Mouse (Mus musculus): ENCODE results near the gene Lmf1.

Gene Lmf1

DNA sequence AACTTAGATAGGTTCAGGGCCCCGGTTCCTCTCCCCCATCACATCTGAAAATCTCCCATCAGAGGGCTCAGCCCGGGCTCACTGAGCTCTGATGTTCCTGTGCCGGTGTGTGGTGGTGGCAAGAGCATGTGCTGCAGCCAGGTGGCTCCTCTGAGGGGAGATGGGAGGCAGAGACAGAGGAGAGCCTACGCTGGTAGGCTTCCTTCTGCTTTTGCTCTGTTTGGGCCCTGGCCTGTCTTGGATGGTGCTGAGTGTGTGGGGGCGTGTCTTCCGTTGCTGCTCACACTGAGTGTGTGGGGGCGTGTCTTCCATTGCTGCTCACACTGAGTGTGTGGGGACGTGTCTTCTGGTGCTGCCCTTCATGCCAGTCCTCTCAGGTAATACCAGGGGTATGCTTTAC, 23.5 kb downstream of the Lmf1 start:
- DNase-seq (ENCODE audit: low read depth, low spot score), result no peak

DNA sequence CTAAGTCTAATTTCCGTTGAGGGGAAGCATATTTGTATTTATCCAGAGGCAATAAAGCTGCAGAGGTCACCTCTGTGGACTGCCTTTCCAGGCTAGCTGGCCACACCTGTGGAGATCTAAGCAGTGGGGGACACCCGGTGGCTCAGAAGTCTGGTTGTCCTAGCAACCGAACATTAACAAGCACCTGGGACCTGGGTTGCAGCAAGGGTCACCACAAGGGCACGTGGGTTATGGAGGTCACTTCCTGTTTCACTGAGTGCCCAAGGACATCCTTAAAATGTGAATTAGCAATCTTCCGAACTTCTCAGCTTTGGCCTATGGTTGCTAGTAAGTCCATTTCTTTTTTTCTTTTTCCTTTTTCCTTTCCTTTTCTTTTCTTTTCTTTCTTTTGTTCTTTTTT, 25.3 kb downstream of the Lmf1 start:
- no peak for DNase-seq (ENCODE audit: low read depth, low spot score)

DNA sequence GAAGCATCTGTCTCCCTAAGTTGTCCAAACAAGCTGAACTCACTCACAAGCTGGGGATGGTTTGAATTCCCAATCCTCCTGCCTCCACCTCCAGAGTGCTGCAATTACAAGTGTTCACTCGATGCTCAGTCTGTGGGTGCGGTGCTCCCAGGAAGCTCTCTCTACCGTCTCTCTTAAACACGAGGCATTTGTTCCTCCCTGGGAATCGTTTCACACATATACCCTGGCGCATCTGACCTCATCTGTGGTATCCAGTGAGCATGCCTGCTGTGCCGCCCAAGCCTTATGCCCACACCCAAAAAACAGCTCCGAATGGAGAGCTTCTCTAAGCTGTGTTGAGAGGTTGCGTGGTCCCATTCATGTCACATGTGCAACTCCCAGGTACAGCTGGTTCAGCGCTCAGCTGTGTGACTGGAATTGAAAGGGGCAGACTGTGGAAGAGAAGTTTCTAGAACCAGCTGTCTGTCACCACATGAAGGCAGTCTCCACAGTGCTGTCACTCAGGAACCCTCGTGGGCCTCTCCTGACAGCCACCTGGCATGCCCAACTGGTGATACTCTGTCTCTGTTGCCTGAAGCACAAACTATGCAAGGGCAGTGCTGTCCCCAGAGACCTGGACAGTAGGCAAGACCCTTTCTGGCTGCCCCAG, 29.4 kb downstream of the Lmf1 start:
- DNase-seq (ENCODE audit: low read depth, low spot score), result no peak

DNA sequence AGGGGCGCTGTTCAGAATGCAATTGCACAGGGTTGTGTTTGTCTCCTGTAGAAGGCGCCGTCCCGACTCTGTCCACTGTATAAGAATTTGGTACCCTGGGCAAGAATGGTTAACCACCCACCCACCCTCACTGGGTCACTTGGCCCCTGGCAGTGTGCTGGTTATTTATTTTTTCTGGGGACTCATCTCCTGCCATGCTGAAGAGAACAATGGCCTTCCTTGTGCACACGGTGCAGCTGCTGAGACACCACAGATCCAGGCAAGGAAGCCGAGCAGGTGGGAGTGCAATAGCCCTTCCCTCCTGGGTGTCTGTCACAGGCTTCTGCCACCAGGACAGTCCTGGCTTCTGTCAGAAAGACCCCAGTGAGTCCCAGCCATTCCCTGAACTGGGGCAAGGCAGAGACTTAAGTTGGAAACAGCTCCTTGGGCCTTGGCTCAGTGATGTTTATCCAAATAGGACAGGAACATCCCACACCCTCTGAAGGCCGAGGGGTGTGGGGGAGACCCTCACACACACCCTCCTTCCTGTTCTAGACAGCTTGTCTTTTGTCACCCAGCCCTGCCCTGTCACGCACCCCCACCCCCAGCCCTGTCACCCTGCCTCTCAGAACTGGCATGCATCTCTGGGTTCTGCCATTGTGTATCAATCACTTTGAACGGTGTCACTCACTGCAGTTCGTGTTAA, 30.1 kb downstream of the Lmf1 start:
- no peak for DNase-seq (ENCODE audit: low read depth, low spot score)

DNA sequence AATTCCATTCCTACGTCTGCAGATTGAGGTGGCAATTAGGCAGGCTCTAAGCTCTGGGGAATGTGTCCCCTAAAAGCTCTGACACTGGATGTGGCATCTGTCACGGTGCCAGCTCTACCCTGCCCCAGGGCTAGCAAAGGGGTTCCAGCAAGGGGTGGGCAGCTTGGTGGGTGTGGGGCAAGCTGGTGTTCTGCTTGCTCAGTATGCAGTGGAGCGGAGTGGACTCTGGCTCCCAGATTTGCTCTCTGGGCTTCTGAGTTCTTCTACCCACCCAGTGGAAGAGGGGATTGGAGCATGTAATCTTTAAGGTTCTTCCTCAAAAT, 30.6 kb downstream of the Lmf1 start:
- DNase-seq (ENCODE audit: low read depth, low spot score), result no peak

DNA sequence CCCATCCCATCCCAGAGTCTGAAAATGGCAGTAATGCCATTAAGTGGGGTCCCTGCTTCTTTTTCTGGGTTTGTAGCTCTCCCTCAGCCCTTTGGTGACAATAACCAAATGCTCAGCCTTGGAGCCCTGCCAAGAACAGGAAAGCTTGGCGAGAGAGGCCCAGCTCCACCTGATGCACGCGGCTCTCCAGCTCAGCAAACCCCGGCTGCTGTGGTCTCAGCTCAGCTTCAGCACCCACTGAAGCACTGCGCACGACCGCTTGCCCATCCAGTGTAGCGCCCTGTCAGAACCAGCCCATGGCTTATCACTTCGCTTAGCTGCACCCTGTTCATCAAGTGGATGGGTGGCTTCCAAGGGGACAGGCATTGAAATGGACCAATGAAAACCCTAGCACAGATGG, 31.3 kb downstream of the Lmf1 start:
- DNase-seq (ENCODE audit: low read depth, low spot score), result no peak

DNA sequence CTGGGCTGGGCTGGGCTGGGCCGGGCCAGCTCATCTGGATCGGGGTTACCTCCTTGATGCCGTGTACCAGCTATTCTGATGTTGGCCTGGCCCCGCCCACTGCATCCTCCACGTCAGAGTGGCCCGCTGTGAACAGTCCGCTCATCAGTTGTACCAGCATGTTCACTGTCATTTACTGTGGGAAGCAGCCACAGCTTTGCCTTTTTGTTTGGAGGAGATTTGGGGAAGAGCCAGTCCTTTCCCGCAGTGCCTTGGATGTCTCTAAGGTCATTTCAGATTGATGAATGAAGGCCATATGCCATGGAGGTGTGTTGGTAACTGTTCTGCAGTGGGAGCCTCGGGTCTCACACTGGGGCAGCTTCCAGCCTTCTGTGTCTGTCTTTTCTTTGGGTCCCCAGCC, 33.7 kb downstream of the Lmf1 start:
- no peak for DNase-seq (ENCODE audit: low read depth, low spot score)

DNA sequence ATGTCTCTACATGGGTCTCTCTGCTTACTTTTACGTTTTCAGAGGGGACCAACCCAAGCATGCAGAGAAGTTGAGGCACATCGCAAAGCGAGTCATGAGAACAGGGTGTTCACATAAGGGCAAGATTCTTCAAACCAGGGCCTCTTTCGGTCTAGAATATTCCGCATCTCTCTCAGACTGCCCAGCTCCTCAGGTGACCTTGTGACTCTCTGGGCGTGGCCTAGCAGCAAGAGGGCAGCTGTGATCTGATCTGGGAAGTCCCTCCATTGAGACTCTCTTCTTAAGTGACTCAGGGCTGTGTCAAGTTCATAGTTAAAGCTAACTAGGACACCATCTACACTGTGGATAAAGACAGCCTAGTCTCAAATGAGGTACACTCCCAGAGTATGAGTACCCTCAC, 34.4 kb downstream of the Lmf1 start:
- DNase-seq (ENCODE audit: low read depth, low spot score), result no peak

DNA sequence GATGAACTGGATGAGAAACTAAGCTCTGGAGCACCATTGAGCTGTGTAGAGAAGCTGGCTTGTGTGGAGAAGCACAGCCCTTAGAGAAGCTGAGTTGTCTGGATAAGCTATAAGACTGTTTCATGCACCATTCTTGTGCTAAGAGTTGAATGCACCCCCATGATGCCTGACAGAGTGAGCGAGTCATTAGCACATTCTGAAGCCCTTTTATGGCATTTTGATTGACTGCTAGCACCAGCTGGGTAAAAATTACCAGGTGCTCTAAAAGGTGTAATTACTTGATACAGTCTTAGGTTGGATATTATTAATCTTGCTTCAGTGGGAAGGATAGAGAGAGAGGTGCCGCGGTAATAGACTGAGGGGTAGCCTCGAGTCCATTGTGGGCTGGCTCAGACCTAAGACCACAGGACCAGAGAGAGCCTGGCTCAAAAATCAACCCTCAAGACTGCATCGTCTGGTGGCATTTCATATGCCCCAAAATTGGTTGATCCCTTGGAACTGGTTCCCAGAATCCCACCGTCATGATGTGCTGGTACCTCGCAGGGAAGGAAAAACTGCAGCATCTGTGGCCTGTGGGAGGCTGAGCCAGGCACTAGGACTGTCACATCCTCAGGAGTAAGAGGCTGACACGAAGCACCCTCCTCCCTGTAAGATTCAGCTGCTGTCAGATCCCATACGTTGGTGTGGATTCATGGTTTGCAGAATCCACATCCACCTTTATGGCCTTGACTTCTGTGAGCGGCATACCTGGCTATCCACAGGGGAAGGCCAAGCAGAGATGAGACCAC, 36.0 kb downstream of the Lmf1 start:
- no peak for DNase-seq (ENCODE audit: low read depth, low spot score)

DNA sequence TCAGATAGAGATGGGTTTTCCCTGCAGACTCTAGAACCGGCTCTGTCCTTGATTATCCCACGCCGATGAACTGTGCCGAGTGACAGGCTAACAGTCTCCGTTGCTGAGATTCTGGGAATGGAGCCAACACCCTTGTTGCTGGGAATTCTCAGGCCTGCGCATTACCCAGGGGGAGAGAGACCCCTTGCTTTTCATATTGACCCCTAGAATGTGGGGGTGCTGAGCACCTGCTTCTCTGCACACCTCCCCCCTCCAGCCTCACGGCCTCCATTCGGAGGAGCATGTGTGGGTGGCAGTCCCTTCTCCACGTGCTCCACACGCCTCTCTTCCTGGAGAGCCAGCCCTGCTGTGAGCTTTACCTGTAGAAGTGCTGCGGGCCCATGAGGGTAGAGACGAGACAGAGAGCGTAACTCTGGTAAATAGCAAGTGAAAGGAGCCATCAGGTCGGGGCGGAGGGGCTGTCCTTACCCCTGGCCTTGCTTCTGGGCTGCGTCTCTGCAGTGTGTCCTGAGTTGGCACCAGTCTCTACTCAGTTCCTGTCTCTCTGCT, 39.7 kb downstream of the Lmf1 start:
- DNase-seq (ENCODE audit: low read depth, low spot score), result no peak

DNA sequence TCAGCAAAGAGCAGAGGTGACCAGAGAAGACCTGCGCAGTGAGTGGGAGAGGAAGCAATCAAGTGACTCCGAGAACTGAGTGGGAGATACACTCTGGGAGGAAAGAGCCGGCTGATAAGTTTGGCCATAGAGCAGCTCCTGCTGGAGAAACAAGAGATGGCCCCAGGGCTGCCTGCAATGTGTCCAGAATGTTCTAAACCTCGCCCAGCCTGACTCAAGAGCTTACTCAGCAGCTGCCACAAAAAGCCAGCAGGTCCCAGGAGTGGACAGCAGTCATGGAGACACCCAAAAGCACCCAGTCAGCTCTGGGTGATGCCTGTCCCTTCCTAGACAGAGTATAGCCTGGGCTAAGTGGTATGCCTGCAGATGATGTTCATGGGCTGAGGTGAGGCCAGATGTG, 44.6 kb downstream of the Lmf1 start:
- no peak for DNase-seq (ENCODE audit: low read depth, low spot score)

DNA sequence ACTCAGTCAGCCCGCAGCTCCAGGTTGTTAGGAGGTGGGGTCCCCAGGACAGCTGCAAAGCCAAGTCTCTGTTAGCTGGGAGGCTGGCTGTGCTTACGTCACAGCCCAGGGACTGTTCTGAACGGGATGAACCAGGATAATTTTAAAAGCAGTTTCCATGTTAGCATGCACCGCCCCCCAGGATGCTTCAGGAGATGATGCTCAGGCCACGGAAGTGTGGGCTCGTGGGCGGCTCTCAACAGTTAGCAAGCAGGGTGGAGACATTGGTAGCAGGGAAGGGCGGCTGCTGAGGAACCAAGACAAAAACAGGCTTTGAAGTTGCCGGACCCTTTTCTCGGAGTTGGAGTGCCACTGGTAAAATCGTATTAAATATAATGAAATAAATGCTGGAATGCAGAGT, 45.0 kb downstream of the Lmf1 start:
- no peak for DNase-seq (ENCODE audit: low read depth, low spot score)

DNA sequence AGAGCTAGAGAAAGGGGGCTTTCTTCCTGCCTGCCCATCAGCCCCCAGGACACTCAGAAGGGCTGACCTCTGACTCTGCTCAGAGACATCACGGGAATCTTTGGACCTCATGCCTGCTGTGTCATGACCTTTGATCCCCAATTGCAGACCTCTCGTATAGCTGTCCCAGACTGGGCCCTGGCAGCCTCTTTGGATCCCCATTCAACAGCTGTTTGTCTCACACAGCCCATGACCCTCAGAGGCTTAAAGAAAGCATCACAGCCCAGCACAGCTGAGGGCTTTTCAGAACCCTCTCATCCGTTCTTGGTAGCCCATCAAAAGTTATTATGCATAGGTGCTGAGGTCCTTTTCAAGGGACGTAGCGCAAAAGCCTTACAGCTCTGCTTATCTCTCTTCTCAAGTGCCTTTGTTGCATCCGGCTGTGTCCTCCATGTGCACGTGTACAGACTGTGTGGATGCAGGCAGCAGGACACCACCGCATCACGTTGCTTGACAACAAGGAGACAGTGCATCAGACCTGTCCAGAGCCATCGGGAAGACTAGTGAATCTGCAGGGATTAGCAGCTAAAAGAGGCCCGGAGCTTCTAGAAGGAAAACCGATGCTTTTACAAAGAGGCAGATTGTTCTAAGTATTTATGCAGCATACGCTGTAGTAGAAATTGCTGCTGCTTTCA, 45.7 kb downstream of the Lmf1 start:
- no peak for DNase-seq (ENCODE audit: low read depth, low spot score)

DNA sequence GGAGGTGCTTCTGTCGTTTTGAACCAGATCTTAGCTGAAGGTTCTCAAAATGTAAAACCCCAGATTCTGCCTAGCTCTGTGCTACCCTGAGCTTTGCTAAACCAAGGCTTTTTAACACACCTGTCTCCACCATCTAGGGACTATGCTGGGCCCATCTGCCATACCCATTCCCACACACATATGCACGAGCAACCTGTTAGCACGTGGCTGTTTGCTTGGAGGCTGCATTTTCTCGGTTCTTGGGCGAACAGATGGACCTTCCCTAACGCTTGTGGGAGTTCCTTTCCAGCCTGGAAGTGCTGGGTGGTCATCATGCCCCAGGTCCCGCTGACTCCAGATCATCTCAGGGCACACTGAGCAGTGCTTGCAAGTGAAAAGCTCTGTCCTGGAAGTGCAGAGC, 46.4 kb downstream of the Lmf1 start:
- no peak for DNase-seq (ENCODE audit: low read depth, low spot score)

DNA sequence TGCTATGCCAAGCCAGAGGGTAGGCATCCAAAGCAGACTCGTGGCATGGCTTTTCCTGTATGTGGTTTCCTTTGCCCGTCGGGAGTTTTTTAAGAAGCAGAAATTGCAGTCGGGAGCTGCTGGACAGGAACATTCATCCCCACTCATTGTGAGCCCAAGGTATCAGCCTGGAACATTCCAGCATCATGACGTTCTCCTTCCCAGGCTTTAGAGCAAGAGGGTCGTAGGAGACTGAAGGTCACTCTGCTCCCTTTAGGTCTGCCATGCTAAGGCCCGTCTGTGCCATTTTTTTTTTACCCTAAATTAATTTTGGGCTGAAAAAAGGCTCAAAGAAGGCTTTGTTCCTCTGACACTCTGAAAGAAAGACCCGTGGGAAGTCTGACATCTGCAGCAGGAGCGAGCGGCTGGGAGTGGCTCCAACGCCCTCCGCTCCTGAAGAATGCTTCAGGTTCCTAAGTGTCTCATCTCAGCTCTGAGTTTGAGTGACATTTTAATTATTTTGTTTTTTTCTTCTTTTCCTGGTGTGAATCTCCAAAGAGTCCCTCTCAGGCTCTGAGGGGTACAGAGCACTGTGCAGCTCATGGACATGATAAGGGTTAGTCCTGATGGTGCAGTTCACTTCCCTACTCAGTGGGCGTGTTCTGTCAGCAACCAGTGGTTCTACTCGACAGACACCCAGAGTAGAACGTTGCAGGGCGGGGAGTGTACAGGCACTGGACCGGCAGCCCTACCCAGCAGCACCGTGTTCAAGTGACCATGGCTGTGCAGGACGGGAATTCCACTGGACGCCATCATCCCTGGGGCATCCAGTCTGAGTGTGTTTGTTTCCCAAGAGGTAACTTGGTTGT, 47.5 kb downstream of the Lmf1 start:
- no peak for DNase-seq (ENCODE audit: low read depth, low spot score)

DNA sequence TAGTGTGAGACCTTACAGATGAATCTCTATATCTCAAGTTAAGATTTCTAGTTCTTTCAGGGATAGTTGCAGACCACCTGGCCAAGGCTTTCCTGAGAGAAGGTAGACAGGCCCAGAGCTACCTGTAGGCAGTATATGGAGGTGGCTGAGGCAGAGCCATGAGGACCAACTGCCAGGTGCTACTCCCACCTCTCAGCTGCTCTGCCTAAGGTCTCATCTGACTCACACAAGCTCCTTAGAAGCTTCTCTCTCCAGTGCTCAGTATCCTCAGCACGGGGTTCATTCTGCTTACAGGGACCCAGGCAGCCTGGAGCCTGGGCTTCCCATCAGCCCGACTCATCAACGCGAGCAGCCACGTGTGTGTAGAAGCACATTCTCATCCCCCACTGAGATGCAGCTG, 51.4 kb downstream of the Lmf1 start:
- DNase-seq (ENCODE audit: low read depth, low spot score), result no peak

DNA sequence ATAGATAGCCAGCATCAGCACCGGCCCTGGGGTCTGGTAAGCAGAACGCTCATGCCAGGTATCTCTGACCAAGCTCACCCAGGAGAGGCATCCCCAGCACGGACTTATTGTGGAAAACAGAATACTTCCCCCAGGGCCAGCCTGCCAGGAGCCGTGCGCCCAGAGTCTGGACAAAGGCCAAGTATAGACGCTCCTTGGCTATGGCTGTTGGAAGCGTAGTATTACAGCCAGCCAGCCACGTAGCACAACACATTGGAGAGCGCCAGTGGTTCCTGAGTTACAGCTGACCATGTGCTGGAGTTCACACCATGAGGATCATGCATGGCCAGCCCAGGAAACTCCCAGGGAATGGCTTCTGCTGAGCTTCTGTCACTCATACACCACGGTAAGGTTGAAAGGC, 55.2 kb downstream of the Lmf1 start:
- DNase-seq (ENCODE audit: low read depth, low spot score), result no peak

DNA sequence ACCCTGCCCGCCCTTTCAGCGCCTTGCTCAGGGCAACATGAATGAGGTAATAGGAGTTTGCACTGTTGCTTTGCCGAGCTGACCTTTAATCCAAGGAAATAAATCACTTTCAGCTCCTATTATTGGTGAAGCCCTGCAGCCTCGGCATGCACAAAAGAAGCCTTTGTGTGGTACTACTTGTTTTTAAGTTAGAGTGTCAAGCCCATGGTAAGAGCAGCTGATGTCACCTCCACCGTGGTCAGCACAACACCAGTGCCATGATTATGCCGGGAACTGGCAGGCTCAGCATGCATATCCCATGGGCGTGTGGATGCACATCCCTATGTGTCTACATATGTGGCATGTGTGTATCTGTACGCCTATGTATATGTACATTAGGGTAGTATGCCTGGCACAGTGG, 56.5 kb downstream of the Lmf1 start:
- no peak for DNase-seq (ENCODE audit: low read depth, low spot score)

DNA sequence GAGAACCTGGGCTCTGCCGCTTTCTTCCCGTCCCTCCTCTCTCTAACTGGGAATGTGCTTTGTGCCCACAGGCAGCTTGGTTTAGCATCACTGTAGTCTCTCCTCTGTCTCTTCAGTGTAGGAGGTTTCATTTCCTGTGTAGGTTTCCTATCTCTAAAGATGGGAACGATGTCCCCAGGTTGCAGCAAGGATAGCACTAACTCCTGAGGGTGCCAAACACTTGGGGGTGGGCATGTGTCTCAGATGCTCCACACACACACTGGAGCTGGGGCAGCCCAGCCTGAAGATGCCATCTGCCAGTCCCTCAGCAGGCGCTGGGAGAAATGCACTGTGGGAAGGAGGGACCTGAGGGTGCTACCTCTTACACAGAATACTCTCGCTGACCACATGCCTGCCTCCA, 56.9 kb downstream of the Lmf1 start:
- DNase-seq (ENCODE audit: low read depth, low spot score), result no peak

DNA sequence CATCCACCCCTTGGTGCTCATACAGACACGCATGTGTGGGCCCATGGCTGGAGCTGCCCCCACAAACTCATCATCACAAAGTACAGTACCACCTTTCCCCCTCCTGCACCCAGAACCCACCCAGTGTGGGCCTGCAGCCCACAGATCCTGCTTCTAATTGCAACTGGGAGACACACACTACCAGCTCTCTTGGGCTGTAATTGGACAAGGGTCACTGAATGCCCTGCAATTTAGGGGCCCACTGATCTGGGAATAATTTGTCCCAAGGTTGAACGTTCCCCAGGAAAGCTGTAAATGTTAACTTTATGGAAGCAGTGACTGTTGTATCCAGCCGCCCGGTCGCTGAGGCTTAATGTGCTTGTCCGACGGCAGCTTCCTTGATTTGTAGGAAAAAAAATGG, 59.1 kb downstream of the Lmf1 start:
- no peak for DNase-seq (ENCODE audit: low read depth, low spot score)

DNA sequence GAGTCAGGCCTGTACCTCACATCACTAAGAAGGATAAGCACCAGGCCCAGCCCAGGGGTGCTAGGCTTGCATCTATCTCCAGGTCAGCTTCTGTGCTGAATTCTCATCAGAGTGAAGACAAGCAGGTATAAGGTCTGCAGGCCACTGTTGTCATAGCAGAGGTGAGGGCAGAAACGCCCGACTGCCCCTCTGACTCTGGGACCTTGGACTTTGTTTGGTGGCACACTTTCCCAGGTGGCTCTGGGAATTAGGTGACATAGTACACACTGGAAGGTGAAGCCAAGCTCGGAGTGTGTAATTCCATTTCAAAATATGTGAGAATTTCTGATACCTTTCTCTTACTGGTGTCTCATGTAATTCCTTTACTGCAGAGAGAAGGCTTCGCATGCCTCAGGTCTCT, 59.6 kb downstream of the Lmf1 start:
- no peak for DNase-seq (ENCODE audit: low read depth, low spot score)

All from WW6 (cell line).